Mouse (Mus musculus): ENCODE measurements at regions not wholly inside any gene's neighbourhood (a gene's known extent, or its start where the extent isn't known, plus 50 kb on each side); places are given as distances from the start of the nearest gene placed in this dataset.

DNA sequence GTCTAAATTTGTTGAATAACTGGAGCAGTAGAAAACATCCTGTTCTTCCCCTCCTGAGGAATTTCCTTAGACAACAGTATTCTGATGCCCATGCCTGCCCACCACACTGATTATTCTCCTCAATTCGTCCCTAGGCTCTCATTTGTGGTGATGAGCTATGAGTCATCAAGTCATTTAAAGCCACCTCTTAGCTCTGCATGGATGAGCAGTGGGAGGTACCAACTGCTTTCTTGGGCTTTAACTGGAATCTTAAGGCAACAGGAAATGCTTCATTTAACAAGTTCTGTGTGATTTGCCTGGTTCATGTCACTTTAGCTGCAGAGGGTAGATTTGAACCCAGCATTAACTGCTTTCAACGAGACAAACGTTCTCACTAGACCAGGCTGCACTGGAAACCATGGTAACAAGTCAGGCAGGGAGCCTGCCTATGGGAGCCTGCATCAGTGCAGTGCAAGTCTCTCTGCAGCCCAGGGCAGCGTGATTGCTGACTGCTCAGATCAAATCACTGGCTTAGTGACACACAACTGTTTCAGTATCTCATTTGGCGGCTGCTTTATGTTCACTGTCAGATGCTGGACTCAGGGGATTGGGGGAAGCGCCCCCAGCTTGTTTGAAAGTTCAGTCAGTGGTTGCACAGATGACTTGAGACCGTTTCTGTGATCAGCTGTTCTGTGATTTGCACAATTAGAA is 273.5 kb upstream of the Tle4 start:
- no peak for DNase-seq

DNA sequence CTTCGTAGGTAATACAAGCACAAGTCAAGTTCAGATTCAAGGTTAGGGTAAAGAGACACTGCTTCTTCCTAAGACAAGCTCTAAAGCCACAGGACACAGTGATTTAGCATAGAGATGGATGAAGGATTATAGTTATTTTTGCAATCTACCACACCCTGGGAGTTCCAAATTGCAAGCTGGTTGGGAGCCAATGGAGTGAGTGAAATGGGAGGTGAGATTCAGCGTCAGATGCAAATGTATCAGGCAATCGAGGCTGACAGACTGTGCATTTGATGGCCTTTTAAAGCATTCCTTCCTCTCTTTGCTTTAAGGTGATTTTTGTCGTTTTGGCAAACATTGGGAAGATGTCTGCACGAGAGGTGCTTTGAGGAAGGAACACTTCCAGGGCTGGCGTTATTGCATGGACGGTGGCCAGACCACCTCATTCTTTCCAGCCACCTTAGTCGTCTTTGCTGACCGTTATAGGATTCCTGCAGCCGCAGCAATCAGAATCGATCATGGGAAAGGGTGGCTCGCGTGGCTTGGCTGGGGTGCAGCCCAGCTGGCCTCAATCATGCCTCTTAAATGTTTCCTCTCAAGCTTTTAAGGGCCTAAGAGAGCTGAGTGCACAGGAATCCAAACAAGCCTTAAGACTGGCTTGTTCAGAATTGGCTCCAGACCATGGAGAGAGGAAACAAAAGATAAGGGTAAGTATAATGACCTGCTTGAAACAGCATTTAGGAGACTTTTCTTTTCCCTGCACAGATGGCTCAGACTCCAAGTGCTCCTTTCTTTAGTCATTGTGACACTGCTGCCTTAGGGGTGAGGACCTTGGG is 265.0 kb upstream of the Tle4 start:
- no peak for DNase-seq

- no peak for DNase-seq
Observed at GRCm38 (mm10) chr19:14855036-14855435, 257.2 kb upstream of the Tle4 start.

DNA sequence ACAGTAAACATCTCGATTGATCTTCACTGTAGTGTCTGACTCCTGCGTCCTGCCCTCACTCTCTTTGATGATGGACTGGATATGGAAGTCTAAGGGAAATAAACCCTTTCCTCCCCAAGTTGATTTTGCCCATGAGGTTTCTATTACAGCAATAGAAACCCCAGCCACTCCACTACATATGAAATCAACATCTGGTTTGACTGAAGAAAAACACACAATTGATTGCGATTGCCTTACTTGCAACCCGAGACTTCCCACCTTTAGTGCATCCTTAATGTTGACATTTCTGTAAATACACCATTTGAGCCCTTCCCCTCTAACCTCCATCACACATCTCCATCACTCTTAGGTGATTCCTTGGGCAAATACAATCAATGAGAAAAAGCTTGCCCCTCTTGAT is 255.6 kb upstream of the Tle4 start:
- no peak for DNase-seq

DNA sequence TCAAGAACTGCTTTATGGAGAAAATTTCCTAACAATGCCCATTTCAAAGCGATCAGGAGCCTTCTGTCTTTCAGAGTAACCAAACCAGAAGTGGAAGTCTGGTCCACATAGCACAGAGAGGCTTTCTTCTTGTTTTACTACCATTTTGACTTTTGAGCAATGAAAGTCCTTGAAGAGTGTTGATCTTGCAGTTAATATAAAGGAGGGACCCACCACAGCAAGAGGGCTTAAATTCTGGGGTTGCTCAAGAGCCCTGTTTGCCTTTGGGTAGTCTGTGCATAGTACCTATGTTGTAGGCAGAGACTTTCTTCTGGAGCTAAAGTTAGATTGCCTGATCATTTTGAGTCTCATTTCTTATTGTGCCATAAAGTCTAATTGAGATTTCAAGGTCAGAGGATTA is 251.7 kb upstream of the Tle4 start:
- DNase-seq, result no peak

GRCm38 (mm10) chr19:14847120-14847519 is 249.3 kb upstream of the Tle4 start:
- no peak for DNase-seq

- DNase-seq, result no peak
Observed at GRCm38 (mm10) chr19:14835629-14836028, 237.8 kb upstream of the Tle4 start.

GRCm38 (mm10) chr19:14816354-14816753 is 218.5 kb upstream of the Tle4 start:
- no peak for DNase-seq

DNA sequence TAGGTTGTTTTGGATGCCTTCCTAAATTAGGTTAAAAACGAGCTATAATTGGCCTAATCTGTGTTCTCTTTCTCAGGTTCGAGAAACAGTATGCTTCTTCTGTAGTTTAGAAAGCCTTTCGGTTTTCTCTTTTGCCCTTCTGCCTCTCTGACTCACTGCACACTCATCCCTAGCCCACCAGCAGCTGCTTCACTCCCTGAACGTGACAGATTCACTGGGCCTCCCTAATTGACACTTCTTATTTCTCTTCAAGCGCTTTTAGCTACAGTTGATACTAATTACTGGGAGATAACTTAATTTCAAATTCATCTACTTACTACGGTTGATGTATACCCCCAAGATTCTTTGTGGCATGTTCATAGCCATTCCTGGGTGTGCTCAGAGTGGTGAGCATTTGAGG is 208.9 kb upstream of the Tle4 start:
- no peak for DNase-seq

GRCm38 (mm10) chr19:14802909-14803650 is 205.2 kb upstream of the Tle4 start:
- DNase-seq, result no peak

DNA sequence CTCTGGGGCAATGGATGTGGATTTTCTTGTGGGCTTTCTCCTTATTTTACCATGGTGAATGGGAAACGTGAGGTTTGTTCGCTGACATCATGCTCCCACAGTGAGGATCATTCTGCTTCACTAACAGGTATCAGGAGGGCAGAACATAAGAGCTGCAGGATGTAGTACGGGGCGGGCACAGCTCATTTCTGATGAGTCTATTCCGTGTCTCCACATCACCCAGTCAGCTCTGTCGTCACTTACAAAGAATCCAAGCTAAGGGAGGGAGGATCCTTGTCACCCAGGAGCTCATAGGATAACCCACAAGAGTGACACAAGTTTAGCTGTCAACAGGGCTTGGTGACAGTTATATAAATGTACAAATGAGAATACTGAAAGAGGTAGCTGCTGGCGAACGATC is 203.8 kb upstream of the Tle4 start:
- DNase-seq, result no peak

DNA sequence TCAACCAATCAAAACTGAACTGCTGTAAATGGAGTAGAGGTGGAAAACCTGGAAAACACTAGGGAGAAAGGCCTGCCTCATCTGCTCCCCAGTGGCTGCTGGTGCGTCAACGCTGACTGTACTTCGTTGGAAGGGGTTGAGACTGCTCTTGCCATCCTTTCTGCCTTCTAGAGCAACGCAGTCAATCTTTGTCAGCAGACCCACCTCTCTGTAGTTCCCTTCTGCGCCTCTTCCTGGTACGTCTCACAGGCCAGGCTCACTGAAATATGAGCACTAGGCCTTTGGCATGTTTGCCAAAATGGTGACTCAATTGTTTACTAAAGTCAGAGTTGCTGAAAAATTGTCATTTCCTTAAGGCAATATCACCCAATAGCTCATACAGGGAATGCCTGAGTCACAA is 201.2 kb upstream of the Tle4 start:
- no peak for DNase-seq

DNA sequence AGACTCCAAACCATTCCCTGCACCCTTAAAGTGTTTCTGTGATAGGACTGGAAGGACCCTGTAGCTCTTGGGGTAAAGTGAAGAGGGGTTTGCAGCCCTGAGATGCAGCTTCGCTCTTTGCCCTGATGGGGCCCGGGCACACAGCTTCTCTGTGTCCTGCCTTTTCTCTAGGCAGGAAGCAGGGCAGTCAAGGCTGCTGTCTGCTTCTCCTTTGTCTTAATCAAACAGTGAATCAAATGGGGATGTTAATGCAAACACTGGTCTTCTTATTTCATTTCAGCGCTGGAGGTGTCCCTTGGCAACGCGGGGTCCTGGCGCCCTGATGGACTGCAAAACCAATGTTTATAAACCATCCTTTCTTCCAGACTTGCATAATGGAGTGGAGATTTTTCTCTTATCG is 200.6 kb upstream of the Tle4 start:
- no peak for DNase-seq

DNA sequence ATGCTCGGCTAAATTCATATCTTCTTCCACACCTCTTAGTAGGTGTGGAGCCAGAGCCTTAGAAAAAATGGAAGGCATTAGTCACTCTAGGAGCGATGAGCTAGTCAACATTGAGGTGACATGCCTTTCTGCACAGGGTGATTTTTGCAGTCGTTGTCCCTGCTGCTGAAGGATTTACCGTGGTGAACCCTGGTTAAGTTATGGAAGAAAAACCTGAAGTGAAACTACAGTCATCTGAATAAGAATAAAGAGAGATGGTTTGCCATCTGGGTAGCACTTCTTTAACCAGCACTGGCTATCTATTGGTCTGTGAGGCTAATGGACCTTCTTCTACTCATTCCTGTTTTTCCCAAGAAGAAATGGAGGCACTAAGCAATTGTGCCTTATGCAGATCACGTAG is 198.1 kb upstream of the Tle4 start:
- DNase-seq, result no peak

DNA sequence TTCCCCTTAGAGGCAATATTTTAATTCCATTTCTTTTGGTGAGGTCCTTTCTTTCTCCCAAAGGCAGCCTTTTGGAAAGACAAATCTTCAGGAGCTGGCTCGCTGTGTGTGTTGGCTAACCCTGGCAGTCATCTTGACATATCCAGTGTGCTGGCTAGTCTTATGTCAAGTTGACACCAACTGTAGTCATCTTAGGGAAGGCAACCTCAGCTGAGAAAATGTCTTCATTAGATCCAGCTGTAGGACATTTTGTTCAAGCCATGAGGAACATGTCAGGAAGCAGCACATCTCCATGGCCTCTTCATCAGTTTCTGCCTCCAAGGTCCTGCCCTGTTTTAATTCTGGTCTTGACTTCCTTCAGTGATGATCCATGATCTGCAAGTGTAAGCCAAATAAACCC is 192.1 kb upstream of the Tle4 start:
- no peak for DNase-seq

DNA sequence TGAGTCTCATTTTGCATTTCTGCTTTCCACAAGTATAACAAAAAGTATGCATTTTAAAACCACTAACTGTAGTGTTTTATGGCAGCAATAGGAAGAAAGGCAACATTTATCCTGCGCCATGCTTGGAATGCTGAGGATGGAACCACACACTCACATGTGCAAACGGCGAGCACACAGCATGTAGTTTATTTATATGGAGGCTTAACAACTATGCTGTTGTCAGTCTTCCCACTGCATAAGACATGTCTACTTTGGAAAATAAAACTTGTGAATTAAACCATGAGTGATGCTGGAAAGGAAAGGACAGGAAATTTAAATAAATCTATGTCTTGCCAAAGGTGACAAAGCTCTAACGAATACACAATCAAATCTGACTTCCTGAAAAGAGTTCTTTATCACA is 190.8 kb upstream of the Tle4 start:
- no peak for DNase-seq

- DNase-seq, result no peak
Observed at GRCm38 (mm10) chr19:14786868-14787267, 189.0 kb upstream of the Tle4 start.

GRCm38 (mm10) chr19:14785661-14786060 is 187.8 kb upstream of the Tle4 start:
- DNase-seq, result no peak

DNA sequence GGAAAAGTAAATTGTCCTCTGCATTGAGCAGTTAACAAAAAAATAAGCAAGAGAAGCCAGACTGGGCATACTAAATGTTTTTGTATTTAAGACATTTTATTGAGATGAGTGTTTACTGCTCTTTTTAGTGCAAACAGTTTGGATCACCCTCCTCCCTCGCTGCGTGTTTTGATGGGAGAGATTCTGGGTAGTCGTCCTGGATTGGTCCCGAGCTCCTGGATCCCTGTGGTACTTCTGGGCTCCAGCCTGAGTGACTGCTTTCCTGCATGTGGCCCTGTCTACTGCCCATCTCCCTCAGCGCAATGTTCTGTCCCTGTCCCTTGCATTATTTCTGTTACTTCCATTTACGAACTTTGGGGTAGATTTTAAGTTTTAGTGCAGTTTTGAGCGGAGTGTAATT is 179.9 kb upstream of the Tle4 start:
- DNase-seq, result no peak

DNA sequence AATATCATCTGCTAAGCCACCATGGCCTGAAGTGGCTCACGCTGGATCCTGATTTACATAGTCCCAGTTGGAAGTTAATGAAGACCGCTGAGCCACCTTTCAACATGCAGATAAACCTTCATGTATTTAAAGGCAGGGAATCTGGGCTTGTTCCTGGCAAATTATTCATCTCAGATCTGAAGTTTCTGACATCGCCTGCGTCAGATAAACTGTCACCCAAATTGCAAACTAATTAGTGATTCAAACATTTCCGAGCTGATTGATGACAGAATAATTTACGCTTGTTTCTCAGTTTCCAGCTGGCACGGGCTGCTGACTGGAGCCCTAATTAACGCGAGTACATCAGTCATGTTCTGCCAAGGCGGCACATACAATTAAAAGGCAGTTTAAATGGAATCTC is 179.3 kb upstream of the Tle4 start:
- no peak for DNase-seq

GRCm38 (mm10) chr19:14776791-14777190 is 178.9 kb upstream of the Tle4 start:
- no peak for DNase-seq

DNA sequence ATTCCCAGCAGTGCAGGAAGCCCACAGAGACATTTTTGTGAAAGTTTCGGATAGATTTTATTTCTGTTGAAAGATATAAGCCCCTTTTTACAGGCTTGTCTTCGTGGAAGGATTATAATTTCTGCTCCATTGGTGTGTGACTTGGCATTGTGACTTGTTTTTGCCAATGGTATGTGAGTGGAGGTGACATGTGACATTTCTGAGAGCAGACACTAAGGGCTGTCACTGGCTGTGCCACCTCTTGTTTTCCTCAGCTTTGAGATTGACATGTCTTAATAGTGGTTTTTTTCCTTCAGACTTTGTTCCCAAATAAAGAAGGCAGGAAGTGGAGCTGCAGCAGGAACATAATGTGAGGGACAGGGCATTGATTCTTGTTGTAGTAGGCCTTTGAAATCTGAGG is 174.9 kb upstream of the Tle4 start:
- DNase-seq, result no peak

- DNase-seq, result no peak
Observed at GRCm38 (mm10) chr19:14752646-14753045, 154.8 kb upstream of the Tle4 start.

GRCm38 (mm10) chr19:14742361-14742760 is 144.5 kb upstream of the Tle4 start:
- no peak for DNase-seq

Data from thymus, adult 18-20 months (tissue).